Mouse (Mus musculus) kidney, embryonic 15.5 days (tissue): ENCODE measurements around the gene Arid3a. TPM values are rescaled to one million over a fixed set of nuclear protein-coding genes. Genes with fewer than 3 reads are reported as not detected.

Source experiments
- ATAC-seq: fragments of 200-750 bp; cut with Nextera tagmentation; replicated peaks from 2 replicates; pipeline ENCODE4 v1.8.0; 2017; ENCODE audit warnings: moderate TSS enrichment; ENCODE audit not compliant: low FRiP score
- H3K27ac ChIP-seq: fragments of 300-500 bp; sonication (generic); 2 replicates; pipeline ENCODE4 v1.5.1; 2015; ENCODE audit warnings: mild to moderate bottlenecking, inconsistent platforms
- H3K27me3 ChIP-seq: fragments of 300-500 bp; sonication (generic); 2 replicates; pipeline ENCODE4 v1.6.1; 2015; ENCODE audit warnings: inconsistent platforms
- H3K36me3 ChIP-seq: fragments of 300-500 bp; sonication (generic); 2 replicates; pipeline ENCODE4 v1.6.1; 2015; ENCODE audit warnings: inconsistent platforms
- H3K4me1 ChIP-seq: fragments of 300-500 bp; sonication (generic); 2 replicates; pipeline ENCODE4 v1.6.1; 2015; ENCODE audit warnings: inconsistent platforms
- H3K4me2 ChIP-seq: fragments of 300-500 bp; sonication (generic); 2 replicates; pipeline ENCODE4 v1.6.1; 2015; ENCODE audit warnings: moderate library complexity, mild to moderate bottlenecking, inconsistent platforms
- H3K4me3 ChIP-seq: fragments of 300-500 bp; sonication (generic); replicated peaks from 2 replicates; pipeline ENCODE4 v1.5.1; 2015; ENCODE audit warnings: mild to moderate bottlenecking, inconsistent platforms
- H3K9ac ChIP-seq: fragments of 300-500 bp; sonication (generic); 2 replicates; pipeline ENCODE4 v1.6.1; 2015; ENCODE audit warnings: mild to moderate bottlenecking, inconsistent platforms
- H3K9me3 ChIP-seq: fragments of 300-500 bp; sonication (generic); replicated peaks from 2 replicates; pipeline ENCODE4 v1.6.1; 2016; ENCODE audit warnings: inconsistent platforms
- WGBS: fragments of 180-500 bp; shearing (Covaris S2); methylation state at CpG from one replicate; pipeline ENCODE4 v1.1.7; 2015; ENCODE audit warnings: mixed read lengths; 5-methylcytosine and 5-hydroxymethylcytosine counted together
- polyA plus RNA-seq: library from polyadenylated mRNA; unstranded; fragments of >200 nt; fragmentation: Nextera tagmentation; extraction: Ambion mirVana; gene quantifications from 2 replicates; pipeline ENCODE4 v1.2.1, GENCODE M21; 2015

Arid3a gene
- polyA plus RNA-seq, 1 experiment from 2014 or later: 7.3 TPM

DNA sequence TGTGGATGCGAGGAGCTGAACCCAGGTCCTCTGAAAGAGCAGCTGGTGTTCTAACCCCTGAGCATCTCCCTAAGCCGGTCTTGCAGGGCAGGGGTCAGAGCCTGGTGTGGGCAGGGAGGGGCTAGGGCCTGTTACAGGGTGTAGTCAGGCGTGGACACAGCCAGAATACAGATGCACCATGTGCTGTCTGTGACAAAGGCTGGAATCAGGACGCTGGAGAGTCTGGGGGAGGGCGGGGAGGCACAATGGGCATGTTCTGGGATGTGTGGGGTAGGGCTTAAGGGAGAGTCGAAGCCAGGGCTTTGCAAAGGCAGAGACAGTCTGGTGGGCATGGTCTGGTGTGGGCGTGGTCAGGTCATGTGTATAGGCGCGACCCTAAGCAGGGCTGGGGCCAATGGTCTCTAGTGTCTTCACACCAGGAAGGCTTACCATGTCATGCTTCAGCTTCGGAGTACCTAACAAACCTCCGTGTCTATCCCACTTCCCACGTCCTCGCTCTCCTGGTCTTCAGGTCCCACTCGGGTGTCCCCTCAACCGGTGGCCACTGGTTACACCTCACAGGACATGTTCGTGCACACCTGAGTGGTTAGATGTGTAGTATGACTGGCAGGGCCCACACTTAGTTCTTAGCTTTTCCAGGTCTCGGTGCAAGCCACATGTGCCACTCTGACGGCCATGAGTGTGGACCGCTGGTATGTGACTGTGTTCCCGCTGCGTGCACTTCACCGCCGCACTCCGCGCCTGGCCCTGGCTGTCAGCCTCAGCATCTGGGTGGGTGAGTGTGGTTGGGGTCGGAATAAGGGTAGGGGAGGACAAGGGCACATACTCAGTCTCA is 6.6 kb upstream of the Arid3a start:
- H3K4me2 ChIP-seq: peak overlapping the region; percentile 57
- H3K9me3 ChIP-seq: no peaks in the 10 kb centered on the region
- 0 out of 2 replicates have a peak, but pooled peaks have one; percentile 5 for ATAC-seq
- no peak overlapping the region for H3K9ac ChIP-seq
- 18% methylated on average over 26 of the region's 26 CpGs for WGBS
- H3K36me3 ChIP-seq: no peaks in the 10 kb centered on the region
- peaks cover 69% of the 10 kb centered on the region for H3K4me1 ChIP-seq
- H3K27ac ChIP-seq: no peak overlapping the region
- peak overlapping the region; percentile 34 for H3K4me3 ChIP-seq
- peaks cover 65% of the 10 kb centered on the region for H3K27me3 ChIP-seq

DNA sequence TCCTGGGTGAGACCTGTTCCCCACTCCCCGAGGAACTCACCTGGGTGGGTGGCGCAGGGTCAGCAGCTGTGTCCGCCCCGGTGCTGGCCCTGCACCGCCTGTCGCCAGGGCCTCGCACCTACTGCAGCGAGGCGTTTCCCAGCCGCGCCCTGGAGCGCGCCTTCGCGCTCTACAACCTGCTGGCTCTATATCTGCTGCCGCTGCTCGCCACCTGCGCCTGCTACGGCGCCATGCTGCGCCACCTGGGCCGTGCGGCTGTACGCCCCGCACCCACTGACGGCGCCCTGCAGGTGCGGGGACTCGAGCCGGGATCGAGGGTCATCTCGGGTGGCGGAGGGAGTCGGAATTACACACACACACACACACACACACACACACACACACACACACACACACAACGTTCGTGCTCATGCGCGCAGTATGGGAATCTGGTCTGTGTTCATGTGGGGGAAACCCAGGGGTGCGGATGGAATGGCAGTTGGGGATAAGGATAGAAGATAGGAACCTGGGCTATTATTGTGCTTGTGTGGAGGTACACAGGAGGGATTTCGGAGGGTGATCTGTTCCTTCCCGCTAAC is 5.8 kb upstream of the Arid3a start, which contains the start of gene R3hdm4:
Gene R3hdm4, minus strand, starts transcription at position 251 of the 578 bp plus-strand sequence.
- Histone ChIP-seq H3K27me3 (peaks cover 65% of the 10 kb centered on the region), H3K4me3 (peak within 1 kb of the TSS; percentile 34), H3K27ac (no peak within 1 kb of the TSS), H3K4me1 (peaks cover 69% of the 10 kb centered on the region), H3K9ac (peak within 1 kb of the TSS; percentile 35), H3K9me3 (no peaks in the 10 kb centered on the region), H3K4me2 (peak within 1 kb of the TSS; percentile 57), H3K36me3 (no peaks in the 10 kb centered on the region)
- ATAC-seq: no peak
- 5% methylated on average over 40 of the region's 41 CpGs for WGBS

DNA sequence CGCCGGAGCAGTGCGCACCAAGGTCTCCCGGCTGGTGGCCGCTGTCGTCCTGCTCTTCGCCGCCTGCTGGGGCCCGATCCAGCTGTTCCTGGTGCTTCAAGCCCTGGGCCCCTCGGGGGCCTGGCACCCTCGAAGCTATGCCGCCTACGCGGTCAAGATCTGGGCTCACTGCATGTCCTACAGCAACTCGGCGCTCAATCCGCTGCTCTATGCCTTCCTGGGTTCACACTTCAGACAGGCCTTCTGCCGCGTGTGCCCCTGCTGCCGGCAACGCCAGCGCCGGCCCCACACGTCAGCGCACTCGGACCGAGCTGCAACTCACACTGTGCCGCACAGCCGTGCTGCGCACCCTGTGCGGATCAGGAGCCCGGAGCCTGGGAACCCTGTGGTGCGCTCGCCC is 5.3 kb upstream of the Arid3a start:
- H3K4me1 ChIP-seq: peaks cover 71% of the 10 kb centered on the region
- no peaks in the 10 kb centered on the region for H3K36me3 ChIP-seq
- under 1% methylated on average over 34 of the region's 34 CpGs for WGBS

DNA sequence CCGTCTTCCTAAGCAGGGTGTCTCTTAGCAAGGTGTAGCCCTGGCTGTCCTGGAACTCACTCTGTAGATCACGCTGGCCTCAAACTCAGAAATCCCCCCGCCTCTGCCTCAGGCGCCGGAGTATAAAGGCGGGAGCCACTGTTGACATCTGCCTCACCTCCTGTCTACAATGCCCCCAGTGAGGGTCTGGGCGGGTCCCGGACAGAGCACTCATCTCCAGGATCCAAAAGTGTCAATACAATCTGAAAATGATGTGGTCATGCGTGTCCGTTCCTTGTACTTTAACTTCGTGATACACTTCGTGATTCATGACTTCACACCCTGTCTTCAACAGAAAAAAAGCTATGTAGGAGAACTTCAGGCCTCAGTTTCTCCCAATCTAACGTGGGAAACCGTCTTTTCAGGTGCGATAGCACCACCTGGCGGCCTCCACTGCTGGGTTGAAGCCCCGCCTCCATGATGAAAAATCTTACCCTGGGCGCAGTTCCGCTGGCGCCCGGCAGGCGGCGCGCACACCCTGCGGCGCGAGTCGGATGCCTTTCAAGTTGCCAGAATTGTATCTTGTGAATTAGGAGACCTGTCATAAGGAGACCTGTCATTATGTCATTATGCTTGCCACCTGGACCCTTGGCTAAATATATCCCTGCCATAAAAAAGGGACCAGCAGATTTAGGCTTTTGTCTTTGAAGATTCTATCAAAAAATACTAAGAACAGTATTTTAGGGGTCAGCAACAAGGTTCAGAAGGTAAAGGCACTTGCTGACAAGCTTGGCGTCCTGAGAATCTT is 1.7 kb upstream of the Arid3a start:
- Histone ChIP-seq H3K4me2 (peak overlapping the region; percentile 90), H3K27ac (peak overlapping the region; percentile 98; the same call in 1 of the 2 replicates), H3K9ac (no peak overlapping the region), H3K36me3 (no peaks in the 10 kb centered on the region), H3K4me1 (peaks cover 61% of the 10 kb centered on the region), H3K27me3 (peaks cover 34% of the 10 kb centered on the region), H3K9me3 (no peaks in the 10 kb centered on the region), H3K4me3 (peak overlapping the region; percentile 100; the same call in 1 of the 2 replicates)
- ATAC-seq: no peak
- WGBS: 11% methylated on average over 29 of the region's 29 CpGs

More for the DNA sequence above, 5.3 kb upstream of the Arid3a start:
- H3K4me2 ChIP-seq: peak overlapping the region; percentile 57
- H3K27ac ChIP-seq: no peak overlapping the region
- ATAC-seq: no peak
- peak overlapping the region; percentile 35 for H3K9ac ChIP-seq
- H3K27me3 ChIP-seq: peaks cover 65% of the 10 kb centered on the region
- H3K9me3 ChIP-seq: no peaks in the 10 kb centered on the region
- H3K4me3 ChIP-seq: peak overlapping the region; percentile 34

DNA sequence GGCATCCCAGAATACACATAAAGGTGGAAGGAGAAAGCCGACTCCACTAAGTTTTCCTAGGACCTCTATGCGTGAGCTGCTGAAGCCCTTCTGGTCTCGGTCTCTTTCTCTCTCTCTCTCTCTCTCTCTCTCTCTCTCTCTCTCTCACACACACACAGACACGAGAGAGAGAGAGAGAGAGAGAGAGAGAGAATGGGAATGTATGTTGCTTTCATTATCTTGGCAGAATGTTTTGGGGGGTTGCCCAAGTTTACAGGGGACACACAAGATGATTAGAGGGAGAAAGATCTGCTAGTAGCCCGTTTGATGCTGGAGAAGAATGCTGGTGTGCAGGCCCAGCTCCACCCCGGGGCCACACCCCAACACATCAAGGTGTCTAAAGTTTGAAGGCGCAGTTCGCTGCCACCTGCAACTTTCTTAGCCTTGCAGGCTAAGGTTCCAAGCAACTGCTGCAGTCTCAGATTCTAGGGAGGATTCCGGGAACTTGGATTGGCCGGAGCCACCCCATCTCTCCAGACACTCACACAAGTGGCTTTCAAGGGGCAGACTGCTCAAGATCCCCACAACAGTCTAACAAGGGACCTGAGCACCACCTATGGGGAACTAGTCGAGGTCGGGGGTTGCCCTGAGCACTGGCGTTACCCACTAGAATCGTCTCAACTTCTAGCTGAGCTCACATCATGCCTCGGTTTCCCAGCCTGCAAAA is 905 bp upstream of the Arid3a start:
- peaks cover 6% of the 10 kb centered on the region for H3K36me3 ChIP-seq
- ATAC-seq: no peak
- no peaks in the 10 kb centered on the region for H3K9me3 ChIP-seq
- H3K27me3 ChIP-seq: peaks cover 27% of the 10 kb centered on the region
- 6% methylated on average over 15 of the region's 15 CpGs for WGBS
- H3K4me2 ChIP-seq: peak overlapping the region; percentile 90
- H3K9ac ChIP-seq: peak overlapping the region; percentile 92
- H3K27ac ChIP-seq: peak overlapping the region; percentile 98
- H3K4me1 ChIP-seq: peaks cover 61% of the 10 kb centered on the region
- peak overlapping the region; percentile 100 for H3K4me3 ChIP-seq

GRCm38 (mm10) chr10:79927324-79928029 is 634 bp downstream of the Arid3a start:
- peak; percentile 41 for ATAC-seq
- Histone ChIP-seq H3K27ac (peak overlapping the region; percentile 98), H3K4me2 (peak overlapping the region; percentile 90), H3K9me3 (no peaks in the 10 kb centered on the region), H3K4me3 (peak overlapping the region; percentile 100), H3K36me3 (peaks cover 22% of the 10 kb centered on the region), H3K27me3 (peaks cover 12% of the 10 kb centered on the region), H3K4me1 (peaks cover 66% of the 10 kb centered on the region), H3K9ac (peak overlapping the region; percentile 92)
- WGBS: under 1% methylated on average over 54 of the region's 54 CpGs

DNA sequence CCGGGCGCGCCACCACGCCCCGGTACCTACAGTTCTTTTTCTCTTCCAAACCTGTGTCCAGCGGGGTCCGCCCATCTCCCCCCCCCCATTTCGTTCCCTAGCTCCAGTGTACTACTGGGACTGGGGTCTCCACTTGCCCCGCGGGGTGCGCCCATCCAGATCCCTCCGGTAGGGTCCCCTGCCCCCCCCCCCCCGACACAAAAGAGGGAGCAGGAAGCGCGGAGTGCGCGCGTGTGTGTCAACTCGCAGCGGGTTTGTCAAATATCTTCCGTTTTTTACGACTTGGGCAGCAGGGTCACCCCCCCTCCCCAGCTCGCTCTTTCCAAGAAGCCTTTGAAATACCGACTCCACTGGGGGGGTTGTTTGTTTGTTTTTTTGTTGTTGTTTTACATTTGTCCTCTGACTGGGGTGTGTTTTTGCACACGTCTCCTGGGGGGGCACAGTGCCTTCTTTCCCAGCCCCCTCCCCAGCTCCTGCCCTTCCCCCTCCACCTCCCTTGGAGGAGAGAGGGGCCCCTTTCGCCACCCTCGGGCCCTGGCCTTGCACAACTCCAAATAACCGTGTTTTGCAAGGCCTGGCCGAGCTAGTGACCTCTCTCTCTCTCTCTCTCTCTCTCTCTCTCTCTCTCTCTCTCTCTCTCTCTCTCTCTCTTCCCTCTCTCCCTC is 1.3 kb downstream of the Arid3a start:
- H3K4me2 ChIP-seq: peak overlapping the region; percentile 90
- peak overlapping the region; percentile 100 for H3K4me3 ChIP-seq
- H3K27ac ChIP-seq: peak overlapping the region; percentile 98
- H3K27me3 ChIP-seq: peaks cover 5% of the 10 kb centered on the region
- no peaks in the 10 kb centered on the region for H3K9me3 ChIP-seq
- H3K9ac ChIP-seq: peak overlapping the region; percentile 92
- H3K36me3 ChIP-seq: peaks cover 28% of the 10 kb centered on the region
- WGBS: 1% methylated on average over 29 of the region's 29 CpGs
- ATAC-seq: no peak
- H3K4me1 ChIP-seq: peaks cover 73% of the 10 kb centered on the region

GRCm38 (mm10) chr10:79928907-79929701 is 2.3 kb downstream of the Arid3a start:
- H3K4me1 ChIP-seq: peaks cover 78% of the 10 kb centered on the region

DNA sequence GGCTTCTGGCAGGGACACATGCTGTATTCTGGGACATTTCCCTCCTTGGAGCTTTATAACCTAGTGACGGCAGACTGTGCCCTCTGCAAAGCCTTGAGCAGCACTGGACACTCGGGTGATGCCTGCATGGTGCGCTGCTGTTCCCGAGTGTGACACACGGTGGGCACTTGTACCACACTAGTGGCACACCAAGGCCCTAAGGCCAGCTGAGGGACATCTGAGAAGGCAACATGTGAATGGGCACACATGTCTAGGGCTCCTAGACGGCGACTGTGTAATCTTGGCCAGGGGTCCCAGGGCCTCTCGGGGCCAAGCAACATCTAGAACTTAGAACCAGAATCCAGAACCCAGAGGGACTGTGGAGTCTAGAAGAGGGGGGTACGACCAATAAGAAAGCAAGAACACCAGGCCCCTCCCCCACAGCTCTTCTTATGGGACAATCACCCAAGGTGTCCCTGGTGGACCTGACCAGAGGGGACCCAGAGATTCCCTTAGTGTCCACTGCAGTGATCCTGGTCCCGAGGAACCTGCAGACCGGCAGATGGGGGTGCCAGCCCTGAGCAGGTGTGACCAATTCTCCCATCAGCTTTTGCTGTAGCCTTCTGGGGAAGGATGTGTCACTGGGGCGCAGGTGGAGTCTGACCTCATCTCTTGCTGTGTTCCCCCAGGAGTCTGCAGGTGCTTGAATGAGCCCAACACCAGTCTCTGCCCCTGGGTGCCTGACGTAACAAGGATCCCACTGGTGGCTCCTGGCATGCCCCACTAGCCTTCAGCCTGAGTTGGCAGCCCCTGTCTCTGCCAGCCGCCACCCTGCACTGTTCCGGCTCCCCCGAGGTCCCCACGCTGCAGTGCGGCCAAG is 3.4 kb downstream of the Arid3a start:
- Histone ChIP-seq H3K4me3 (peak overlapping the region; percentile 100; the same call in 1 of the 2 replicates), H3K36me3 (peaks cover 41% of the 10 kb centered on the region), H3K4me2 (peak overlapping the region; percentile 90; the same call in 1 of the 2 replicates), H3K4me1 (peaks cover 84% of the 10 kb centered on the region), H3K27ac (peak overlapping the region; percentile 62), H3K27me3 (no peaks in the 10 kb centered on the region), H3K9ac (peak overlapping the region; percentile 8; the same call in 1 of the 2 replicates), H3K9me3 (no peaks in the 10 kb centered on the region)
- 81% methylated on average over 18 of the region's 18 CpGs for WGBS
- ATAC-seq: no peak

More at GRCm38 (mm10) chr10:79928907-79929701, 2.3 kb downstream of the Arid3a start:
- Histone ChIP-seq H3K27me3 (no peaks in the 10 kb centered on the region), H3K4me2 (peak overlapping the region; percentile 90), H3K9ac (peak overlapping the region; percentile 38; the same call in 1 of the 2 replicates), H3K9me3 (no peaks in the 10 kb centered on the region), H3K36me3 (peaks cover 38% of the 10 kb centered on the region), H3K27ac (peak overlapping the region; percentile 62), H3K4me3 (peak overlapping the region; percentile 100)
- no peak for ATAC-seq
- WGBS: 19% methylated on average over 8 of the region's 9 CpGs
